Mouse (Mus musculus) testis, adult 2 months (tissue): ENCODE measurements around the gene Tyro3.

ENCODE experiments used
- CTCF ChIP-seq: fragments of 200-500 bp; IDR thresholded peaks from 2 replicates; pipeline ENCODE4 v1.5.1; 2012; ENCODE audit warnings: low read depth, mild to moderate bottlenecking, inconsistent platforms, low read length, moderate library complexity; ENCODE audit not compliant: control insufficient read depth, insufficient read depth, insufficient replicate concordance
- POLR2A ChIP-seq: fragments of 200-500 bp; IDR thresholded peaks from 2 replicates; pipeline ENCODE4 v1.6.1; 2012; ENCODE audit warnings: low read depth, mild to moderate bottlenecking, inconsistent platforms, low read length, moderate library complexity; ENCODE audit not compliant: control insufficient read depth

GRCm38 (mm10) chr2:119853811-119854210, 56.3 kb downstream of the Tyro3 start:
- TF ChIP-seq CTCF (no peak), POLR2A (no peak)
